Mouse (Mus musculus): ENCODE measurements around the gene 2310034G01Rik. TPM values are rescaled to one million over a fixed set of nuclear protein-coding genes. Genes with fewer than 3 reads are reported as not detected.

Gene 2310034G01Rik
- total and polyA plus RNA-seq, 2 experiments from 2014 or later: 2.0 to 3.8 TPM

DNA sequence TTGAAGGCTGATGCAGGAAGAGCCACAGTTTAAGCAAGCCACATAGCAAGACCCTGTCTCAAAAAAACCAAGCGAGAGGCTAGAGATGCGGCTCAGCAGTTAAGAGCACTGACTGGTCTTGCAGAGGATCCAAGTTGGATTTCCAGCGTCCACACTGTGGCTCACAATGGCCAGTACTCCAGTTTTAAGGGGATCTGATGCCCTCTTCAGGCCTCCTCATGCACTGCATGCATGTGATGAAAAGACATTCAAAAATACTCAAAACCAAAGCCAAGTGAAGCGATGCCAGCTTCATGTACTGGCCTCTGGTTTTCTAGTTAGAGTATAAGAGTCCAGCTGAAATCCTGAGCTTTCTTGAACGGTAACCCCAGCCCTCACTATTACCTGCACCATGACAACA lies 39.8 kb upstream of the 2310034G01Rik start:
- no peaks in the 10 kb centered on the region for H3K9me3 ChIP-seq (ENCODE audit: low read length)
- ATAC-seq (ENCODE audit: low FRiP score) (no peak), DNase-seq (ENCODE audit: low spot score) (no peak)
- H3K27me3 ChIP-seq (ENCODE audit: insufficient read depth, low read length): no peaks in the 10 kb centered on the region
- H3K4me2 ChIP-seq (ENCODE audit: low read depth, low read length, poor library complexity, severe bottlenecking): no peak overlapping the region
- 84% methylated on average over 5 of the region's 5 CpGs for WGBS
- peaks cover 7% of the 10 kb centered on the region for H3K4me1 ChIP-seq (ENCODE audit: insufficient read depth, low read length)
- peak; percentile 58 for TF ChIP-seq CTCF (IDR thresholded peaks at IDR 0.05)
- peaks cover 7% of the 10 kb centered on the region for H3K36me3 ChIP-seq (ENCODE audit: insufficient read depth, low read length)
- no peak overlapping the region for H3K27ac ChIP-seq (ENCODE audit: low read depth, low read length)
- H3K4me3 ChIP-seq (ENCODE audit: low read depth, low read length): no peak overlapping the region
- no peak overlapping the region for H3K9ac ChIP-seq (replicated peaks; ENCODE audit: low read length, poor library complexity, severe bottlenecking)

- H3K4me2 ChIP-seq (ENCODE audit: low read depth, low read length, poor library complexity, severe bottlenecking): no peak overlapping the region
- H3K27ac ChIP-seq (ENCODE audit: low read depth, low read length): no peak overlapping the region
- no peak for TF ChIP-seq CTCF (IDR thresholded peaks at IDR 0.05)
- peaks cover 79% of the 10 kb centered on the region for H3K36me3 ChIP-seq (ENCODE audit: insufficient read depth, low read length)
- ATAC-seq (ENCODE audit: low FRiP score) (no peak), DNase-seq (ENCODE audit: low spot score) (no peak)
- no peak overlapping the region for H3K9ac ChIP-seq (replicated peaks; ENCODE audit: low read length, poor library complexity, severe bottlenecking)
- H3K4me1 ChIP-seq (ENCODE audit: insufficient read depth, low read length): no peaks in the 10 kb centered on the region
- WGBS: 91% methylated on average over 9 of the region's 9 CpGs
- H3K9me3 ChIP-seq (ENCODE audit: low read length): no peaks in the 10 kb centered on the region
- no peaks in the 10 kb centered on the region for H3K27me3 ChIP-seq (ENCODE audit: insufficient read depth, low read length)
- no peak overlapping the region for H3K4me3 ChIP-seq (ENCODE audit: low read depth, low read length)
These were observed 32.2 kb upstream of the 2310034G01Rik start for GRCm38 (mm10) chr19:46382275-46382674.

GRCm38 (mm10) chr19:46375891-46376290 lies 25.8 kb upstream of the 2310034G01Rik start:
- WGBS: 71% methylated on average over 4 of the region's 4 CpGs
- Histone ChIP-seq H3K4me2 (ENCODE audit: low read depth, low read length, poor library complexity, severe bottlenecking) (no peak overlapping the region), H3K9ac (replicated peaks; ENCODE audit: low read length, poor library complexity, severe bottlenecking) (no peak overlapping the region), H3K36me3 (ENCODE audit: insufficient read depth, low read length) (peaks cover 50% of the 10 kb centered on the region), H3K27ac (ENCODE audit: low read depth, low read length) (no peak overlapping the region), H3K27me3 (ENCODE audit: insufficient read depth, low read length) (no peaks in the 10 kb centered on the region), H3K4me1 (ENCODE audit: insufficient read depth, low read length) (no peaks in the 10 kb centered on the region), H3K9me3 (ENCODE audit: low read length) (no peaks in the 10 kb centered on the region), H3K4me3 (ENCODE audit: low read depth, low read length) (no peak overlapping the region)
- no peak for ATAC-seq (ENCODE audit: low FRiP score)
- no peak for DNase-seq (ENCODE audit: low spot score)
- no peak for TF ChIP-seq CTCF (IDR thresholded peaks at IDR 0.05)

GRCm38 (mm10) chr19:46375489-46375888 lies 25.4 kb upstream of the 2310034G01Rik start:
- H3K9ac ChIP-seq (replicated peaks; ENCODE audit: low read length, poor library complexity, severe bottlenecking): no peak overlapping the region
- 58% methylated on average over 5 of the region's 5 CpGs for WGBS
- no peaks in the 10 kb centered on the region for H3K4me1 ChIP-seq (ENCODE audit: insufficient read depth, low read length)
- H3K9me3 ChIP-seq (ENCODE audit: low read length): no peaks in the 10 kb centered on the region
- ATAC-seq (ENCODE audit: low FRiP score) (no peak), DNase-seq (ENCODE audit: low spot score) (peak; percentile 76)
- TF ChIP-seq CTCF (IDR thresholded peaks at IDR 0.05): no peak
- H3K4me2 ChIP-seq (ENCODE audit: low read depth, low read length, poor library complexity, severe bottlenecking): no peak overlapping the region
- no peak overlapping the region for H3K4me3 ChIP-seq (ENCODE audit: low read depth, low read length)
- no peaks in the 10 kb centered on the region for H3K27me3 ChIP-seq (ENCODE audit: insufficient read depth, low read length)
- peak overlapping the region; percentile 32; the same call in 1 of the 2 replicates for H3K27ac ChIP-seq (ENCODE audit: low read depth, low read length)
- peaks cover 46% of the 10 kb centered on the region for H3K36me3 ChIP-seq (ENCODE audit: insufficient read depth, low read length)

- no peak for ATAC-seq (ENCODE audit: low FRiP score)
- Histone ChIP-seq H3K27me3 (ENCODE audit: insufficient read depth, low read length) (no peaks in the 10 kb centered on the region), H3K4me1 (ENCODE audit: insufficient read depth, low read length) (no peaks in the 10 kb centered on the region), H3K27ac (ENCODE audit: low read depth, low read length) (no peak overlapping the region), H3K9ac (replicated peaks; ENCODE audit: low read length, poor library complexity, severe bottlenecking) (no peak overlapping the region), H3K4me2 (ENCODE audit: low read depth, low read length, poor library complexity, severe bottlenecking) (no peak overlapping the region), H3K9me3 (ENCODE audit: low read length) (no peaks in the 10 kb centered on the region), H3K4me3 (ENCODE audit: low read depth, low read length) (no peak overlapping the region), H3K36me3 (ENCODE audit: insufficient read depth, low read length) (peaks cover 37% of the 10 kb centered on the region)
- no peak for TF ChIP-seq CTCF (IDR thresholded peaks at IDR 0.05)
- no peak for DNase-seq (ENCODE audit: low spot score)
- 47% methylated on average over 21 of the region's 21 CpGs for WGBS
These were observed 24.5 kb upstream of the 2310034G01Rik start for GRCm38 (mm10) chr19:46374477-46375088.

- no peak overlapping the region for H3K9ac ChIP-seq (replicated peaks; ENCODE audit: low read length, poor library complexity, severe bottlenecking)
- whole genome bisulfite sequencing: 22% methylated on average over 4 of the region's 4 CpGs
- H3K4me3 ChIP-seq (ENCODE audit: low read depth, low read length): no peak overlapping the region
- H3K27ac ChIP-seq (ENCODE audit: low read depth, low read length): no peak overlapping the region
- no peaks in the 10 kb centered on the region for H3K27me3 ChIP-seq (ENCODE audit: insufficient read depth, low read length)
- peaks cover 7% of the 10 kb centered on the region; the same call in 1 of the 2 replicates for H3K36me3 ChIP-seq (ENCODE audit: insufficient read depth, low read length)
- H3K4me2 ChIP-seq (ENCODE audit: low read depth, low read length, poor library complexity, severe bottlenecking): no peak overlapping the region
- ATAC-seq (ENCODE audit: low FRiP score): no peak
- H3K9me3 ChIP-seq (ENCODE audit: low read length): no peaks in the 10 kb centered on the region
- no peaks in the 10 kb centered on the region for H3K4me1 ChIP-seq (ENCODE audit: insufficient read depth, low read length)
- peak; percentile 73 for TF ChIP-seq CTCF (IDR thresholded peaks at IDR 0.05)
- peak; percentile 67 for DNase-seq (ENCODE audit: low spot score)
These were observed 19.1 kb upstream of the 2310034G01Rik start for GRCm38 (mm10) chr19:46369204-46369603.

All from midbrain, postnatal 0 days (tissue).